Mouse (Mus musculus): ENCODE data around the gene Coq10a. TPM values are rescaled to one million over a fixed set of nuclear protein-coding genes. Genes with fewer than 3 reads are reported as not detected.

The Coq10a gene
- total RNA-seq, 1 experiment = 8.2 TPM

GRCm38 (mm10) chr10:128400338-128400737 lies 31.5 kb upstream of the Coq10a start:
- in situ Hi-C loops (cut with MboI; ENCODE audit: low sequenced_read_pairs in 2 of 2, unreplicated experiment in 2 of 2) = no loop called here
- no peak for DNase-seq (ENCODE audit: low read depth, low spot score)
- Histone ChIP-seq H3K4me3 (ENCODE audit: insufficient read depth in 1 of 2, low read depth in 1 of 2, low read length in 2 of 2, poor library complexity in 1 of 2, severe bottlenecking in 1 of 2) (no peak overlapping the region), H3K27ac (ENCODE audit: insufficient read depth, low read depth, low read length, poor library complexity, severe bottlenecking) (no peak overlapping the region), H3K36me3 (ENCODE audit: control insufficient read depth, insufficient read depth, low read length, poor library complexity, severe bottlenecking) (peaks cover 8% of the 10 kb centered on the region; the same call in 1 of the 2 replicates), H3K9me3 (ENCODE audit: control insufficient read depth, insufficient read depth, low read depth, low read length) (no peaks in the 10 kb centered on the region), H3K4me1 (ENCODE audit: control insufficient read depth in 2 of 2, insufficient read depth in 2 of 2, low read length in 2 of 2, poor library complexity in 1 of 2) (peaks cover 0 to 10% of the 10 kb centered on the region in 2 experiments; a peak in 1 of 4 replicates), H3K9ac (ENCODE audit: insufficient read depth, low read depth, low read length, poor library complexity, severe bottlenecking) (no peak overlapping the region)
- TF ChIP-seq HCFC1 (IDR thresholded peaks at IDR 0.05; ENCODE audit: borderline replicate concordance, insufficient read depth, low read length) = no peak
- TF ChIP-seq MAFK (IDR thresholded peaks at IDR 0.05; ENCODE audit: insufficient read depth, low read depth, low read length) = no peak
- TF ChIP-seq CHD2 (IDR thresholded peaks at IDR 0.05; ENCODE audit: low read depth, low read length) = no peak
- no peak for TF ChIP-seq ZC3H11A (IDR thresholded peaks at IDR 0.05; ENCODE audit: borderline replicate concordance, low read depth, low read length)

- H3K4me3 ChIP-seq (ENCODE audit: insufficient read depth in 1 of 2, low read depth in 1 of 2, low read length in 2 of 2, poor library complexity in 1 of 2, severe bottlenecking in 1 of 2) = no peak overlapping the region
- peaks cover 0 to 27% of the 10 kb centered on the region in 2 experiments; a peak in 1 of 4 replicates for H3K4me1 ChIP-seq (ENCODE audit: control insufficient read depth in 2 of 2, insufficient read depth in 2 of 2, low read length in 2 of 2, poor library complexity in 1 of 2)
- DNase-seq (ENCODE audit: low read depth, low spot score) = no peak
- no peak overlapping the region for H3K9ac ChIP-seq (ENCODE audit: insufficient read depth, low read depth, low read length, poor library complexity, severe bottlenecking)
- in situ Hi-C loops (cut with MboI; ENCODE audit: low sequenced_read_pairs in 2 of 2, unreplicated experiment in 2 of 2) = no loop called here
- no peak for TF ChIP-seq HCFC1 (IDR thresholded peaks at IDR 0.05; ENCODE audit: borderline replicate concordance, insufficient read depth, low read length)
- no peak for TF ChIP-seq MAFK (IDR thresholded peaks at IDR 0.05; ENCODE audit: insufficient read depth, low read depth, low read length)
- no peak for TF ChIP-seq CHD2 (IDR thresholded peaks at IDR 0.05; ENCODE audit: low read depth, low read length)
- TF ChIP-seq ZC3H11A (IDR thresholded peaks at IDR 0.05; ENCODE audit: borderline replicate concordance, low read depth, low read length) = no peak
- TF ChIP-seq ZNF384 (IDR thresholded peaks at IDR 0.05; ENCODE audit: low read depth, low read length) = no peak
- H3K27ac ChIP-seq (ENCODE audit: insufficient read depth, low read depth, low read length, poor library complexity, severe bottlenecking) = no peak overlapping the region
- H3K9me3 ChIP-seq (ENCODE audit: control insufficient read depth, insufficient read depth, low read depth, low read length) = no peaks in the 10 kb centered on the region
- peaks cover 10% of the 10 kb centered on the region for H3K36me3 ChIP-seq (ENCODE audit: control insufficient read depth, insufficient read depth, low read length, poor library complexity, severe bottlenecking)
Measured at GRCm38 (mm10) chr10:128397466-128397865, 28.7 kb upstream of the Coq10a start.

- peaks cover 16% of the 10 kb centered on the region for H3K36me3 ChIP-seq (ENCODE audit: control insufficient read depth, insufficient read depth, low read length, poor library complexity, severe bottlenecking)
- in situ Hi-C loops (cut with MboI; ENCODE audit: low sequenced_read_pairs in 2 of 2, unreplicated experiment in 2 of 2) = no loop called here
- no peak for TF ChIP-seq CHD2 (IDR thresholded peaks at IDR 0.05; ENCODE audit: low read depth, low read length)
- TF ChIP-seq HCFC1 (IDR thresholded peaks at IDR 0.05; ENCODE audit: borderline replicate concordance, insufficient read depth, low read length) = no peak
- no peak for TF ChIP-seq ZNF384 (IDR thresholded peaks at IDR 0.05; ENCODE audit: low read depth, low read length)
- no peak for TF ChIP-seq ZC3H11A (IDR thresholded peaks at IDR 0.05; ENCODE audit: borderline replicate concordance, low read depth, low read length)
- TF ChIP-seq MAFK (IDR thresholded peaks at IDR 0.05; ENCODE audit: insufficient read depth, low read depth, low read length) = no peak
- no peaks in the 10 kb centered on the region for H3K9me3 ChIP-seq (ENCODE audit: control insufficient read depth, insufficient read depth, low read depth, low read length)
- no peak overlapping the region for H3K27ac ChIP-seq (ENCODE audit: insufficient read depth, low read depth, low read length, poor library complexity, severe bottlenecking)
- peaks cover 0 to 27% of the 10 kb centered on the region in 2 experiments; a peak in 1 of 4 replicates for H3K4me1 ChIP-seq (ENCODE audit: control insufficient read depth in 2 of 2, insufficient read depth in 2 of 2, low read length in 2 of 2, poor library complexity in 1 of 2)
- no peak for DNase-seq (ENCODE audit: low read depth, low spot score)
- no peak overlapping the region for H3K9ac ChIP-seq (ENCODE audit: insufficient read depth, low read depth, low read length, poor library complexity, severe bottlenecking)
- H3K4me3 ChIP-seq (ENCODE audit: insufficient read depth in 1 of 2, low read depth in 1 of 2, low read length in 2 of 2, poor library complexity in 1 of 2, severe bottlenecking in 1 of 2) = no peak overlapping the region
Measured at GRCm38 (mm10) chr10:128396716-128397264, 28.0 kb upstream of the Coq10a start.

GRCm38 (mm10) chr10:128396017-128396673 lies 27.3 kb upstream of the Coq10a start:
- H3K9me3 ChIP-seq (ENCODE audit: control insufficient read depth, insufficient read depth, low read depth, low read length) = no peaks in the 10 kb centered on the region
- H3K27ac ChIP-seq (ENCODE audit: insufficient read depth, low read depth, low read length, poor library complexity, severe bottlenecking) = no peak overlapping the region
- in situ Hi-C loops (cut with MboI; ENCODE audit: low sequenced_read_pairs in 2 of 2, unreplicated experiment in 2 of 2) = no loop called here
- peaks cover 21% of the 10 kb centered on the region for H3K36me3 ChIP-seq (ENCODE audit: control insufficient read depth, insufficient read depth, low read length, poor library complexity, severe bottlenecking)
- peaks cover 0 to 25% of the 10 kb centered on the region in 2 experiments; a peak in 1 of 4 replicates for H3K4me1 ChIP-seq (ENCODE audit: control insufficient read depth in 2 of 2, insufficient read depth in 2 of 2, low read length in 2 of 2, poor library complexity in 1 of 2)
- no peak overlapping the region for H3K4me3 ChIP-seq (ENCODE audit: insufficient read depth in 1 of 2, low read depth in 1 of 2, low read length in 2 of 2, poor library complexity in 1 of 2, severe bottlenecking in 1 of 2)
- no peak overlapping the region for H3K9ac ChIP-seq (ENCODE audit: insufficient read depth, low read depth, low read length, poor library complexity, severe bottlenecking)
- no peak for DNase-seq (ENCODE audit: low read depth, low spot score)
- TF ChIP-seq ZC3H11A (IDR thresholded peaks at IDR 0.05; ENCODE audit: borderline replicate concordance, low read depth, low read length) (no peak), HCFC1 (IDR thresholded peaks at IDR 0.05; ENCODE audit: borderline replicate concordance, insufficient read depth, low read length) (no peak), MAFK (IDR thresholded peaks at IDR 0.05; ENCODE audit: insufficient read depth, low read depth, low read length) (no peak), ZNF384 (IDR thresholded peaks at IDR 0.05; ENCODE audit: low read depth, low read length) (no peak), CHD2 (IDR thresholded peaks at IDR 0.05; ENCODE audit: low read depth, low read length) (no peak)
